Mouse (Mus musculus) spleen, postnatal 14 days (tissue): Measurements from ENCODE around the gene Ppp1r37.

Experiments
- DNase-seq, 2 experiments: peaks; one replicate each; pipeline ENCODE4 v3.0.0; 2021 to 2022; ENCODE audit warnings: low spot score in 2 of 2

Ppp1r37 gene

DNA sequence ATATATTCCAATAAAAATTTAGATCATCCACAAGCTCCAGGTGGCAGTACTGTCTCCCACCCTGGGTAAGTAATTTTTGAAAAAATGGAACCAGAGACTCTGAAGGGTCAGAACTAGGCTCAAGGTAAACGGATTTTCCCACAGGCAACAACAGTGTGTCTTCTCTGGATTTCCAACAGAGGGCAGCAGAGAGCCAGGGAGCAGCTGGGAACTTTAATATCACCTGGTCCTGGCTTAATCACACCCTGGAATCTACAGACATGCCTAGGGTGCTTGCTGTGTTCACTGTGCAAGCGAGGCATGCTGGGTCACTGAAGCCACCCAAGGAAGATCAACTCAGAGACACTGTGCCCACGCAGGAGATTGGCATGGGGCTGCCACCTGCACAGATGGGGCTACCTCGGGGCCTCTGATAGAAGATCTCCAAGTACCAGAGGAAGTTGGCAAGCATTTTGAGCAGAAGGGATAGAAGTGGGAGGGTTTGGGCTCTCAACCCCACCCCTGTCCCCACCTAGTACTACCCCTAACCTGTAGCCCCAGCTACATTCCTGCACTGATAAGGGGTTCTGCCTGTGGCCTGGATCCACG is 59.3 kb downstream of the Ppp1r37 start:
- no peak for DNase-seq

DNA sequence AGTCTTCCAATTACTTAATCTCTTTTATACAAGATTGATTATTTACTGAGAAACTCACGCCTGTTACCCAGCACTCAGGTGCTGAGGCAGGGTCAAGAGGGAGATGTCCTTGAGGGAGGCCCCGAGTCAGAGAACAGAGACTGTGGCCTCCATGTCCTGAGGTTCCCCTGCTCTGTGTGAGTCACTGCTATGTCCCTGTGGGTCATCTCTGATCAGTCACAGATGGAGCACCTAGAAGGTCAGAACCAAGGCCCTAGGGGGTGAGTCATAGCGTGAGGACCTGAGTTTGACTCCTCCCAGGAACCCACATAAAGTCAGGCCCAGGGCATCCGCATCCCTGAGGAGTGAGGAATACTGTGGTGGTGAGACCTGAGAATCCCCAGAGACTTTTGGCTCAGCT is 61.2 kb downstream of the Ppp1r37 start:
- DNase-seq: no peak

DNA sequence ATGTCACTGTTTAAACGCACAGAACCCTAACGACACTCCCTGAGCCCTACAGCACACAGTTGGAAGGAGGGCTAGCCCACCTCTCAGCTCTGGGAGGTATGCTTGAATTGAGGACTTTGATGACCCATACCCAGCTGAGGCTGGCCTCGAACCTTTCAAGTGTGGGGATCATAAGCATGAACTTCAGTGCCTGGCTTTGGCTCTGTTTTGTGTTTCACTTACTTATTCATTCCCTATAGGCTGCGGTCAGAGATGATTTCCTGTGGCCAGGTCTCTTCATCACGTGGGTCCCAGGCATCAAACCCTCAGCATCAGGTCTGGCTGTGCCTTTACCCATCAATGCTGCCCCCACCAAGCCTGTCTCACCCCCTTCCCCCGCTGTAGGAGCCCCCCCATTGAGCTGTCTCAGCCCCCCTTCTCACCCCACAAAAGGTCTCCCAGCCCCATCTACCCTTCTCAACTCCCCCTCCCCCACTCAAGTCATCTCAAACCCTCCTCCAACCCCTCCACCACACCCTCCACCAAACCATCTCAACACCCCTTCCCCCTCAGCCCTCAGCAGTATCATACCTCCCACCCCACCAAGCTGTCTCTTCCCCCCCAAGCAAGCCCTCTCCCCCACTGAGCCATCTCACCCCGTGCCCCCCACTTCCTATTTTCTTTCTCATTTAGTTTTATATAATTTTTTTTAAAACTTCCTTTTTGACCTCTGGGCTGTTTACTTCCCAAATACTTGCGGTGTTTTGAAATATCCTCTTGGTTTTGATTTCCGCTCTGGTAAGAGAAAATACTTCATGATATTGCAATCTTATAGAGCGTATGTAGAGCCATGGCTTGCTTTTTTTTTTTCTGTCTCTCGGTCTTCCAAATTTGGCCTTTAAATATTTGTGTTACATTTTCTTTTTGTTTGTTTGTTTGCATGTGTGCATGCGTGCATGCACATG is 62.2 kb downstream of the Ppp1r37 start:
- DNase-seq: no peak

- DNase-seq: no peak
Observed at GRCm38 (mm10) chr7:19498326-19498725, 64.5 kb downstream of the Ppp1r37 start.

- no peak for DNase-seq
Observed at GRCm38 (mm10) chr7:19496214-19496555, 66.7 kb downstream of the Ppp1r37 start.

- no peak for DNase-seq
Observed at GRCm38 (mm10) chr7:19495521-19496213, 67.2 kb downstream of the Ppp1r37 start.

DNA sequence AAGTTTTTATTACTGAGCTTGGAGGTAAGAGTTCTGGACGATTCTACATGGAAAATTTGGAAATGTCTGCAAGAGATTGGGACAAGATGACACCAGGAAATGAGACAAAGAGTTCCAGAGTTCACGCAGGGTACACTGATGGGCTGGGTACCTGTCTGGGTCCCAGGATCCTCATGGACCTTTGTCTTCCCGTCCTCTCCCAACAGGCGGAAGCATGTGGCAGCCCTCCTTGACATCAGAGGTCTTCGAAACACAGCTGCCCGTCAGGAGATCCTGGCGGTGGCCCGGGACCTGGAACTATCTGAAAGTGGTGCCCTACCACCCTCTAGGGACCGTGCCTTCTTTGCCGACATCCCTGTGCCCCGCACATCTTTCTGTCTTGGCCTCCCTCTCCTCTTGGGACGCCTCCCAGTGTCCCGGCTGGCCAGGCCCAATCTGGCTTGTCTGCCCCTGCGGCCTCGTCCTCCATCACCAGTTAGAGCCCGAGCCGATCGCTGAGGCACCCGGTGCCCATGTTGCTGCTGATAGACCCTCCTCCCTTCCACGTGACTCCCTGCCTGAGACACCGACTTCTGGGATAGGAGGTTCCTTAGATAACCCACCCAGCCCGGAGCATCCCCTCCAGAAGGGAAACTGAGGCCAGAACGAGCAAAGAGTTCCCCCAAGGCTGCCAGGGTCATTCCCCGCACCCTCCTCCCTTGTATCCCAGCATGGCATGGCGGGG is 68.0 kb downstream of the Ppp1r37 start:
- no peak for DNase-seq

GRCm38 (mm10) chr7:19491731-19492130 is 71.1 kb downstream of the Ppp1r37 start:
- DNase-seq: peak in 1 of 2 experiments; percentile 21

DNA sequence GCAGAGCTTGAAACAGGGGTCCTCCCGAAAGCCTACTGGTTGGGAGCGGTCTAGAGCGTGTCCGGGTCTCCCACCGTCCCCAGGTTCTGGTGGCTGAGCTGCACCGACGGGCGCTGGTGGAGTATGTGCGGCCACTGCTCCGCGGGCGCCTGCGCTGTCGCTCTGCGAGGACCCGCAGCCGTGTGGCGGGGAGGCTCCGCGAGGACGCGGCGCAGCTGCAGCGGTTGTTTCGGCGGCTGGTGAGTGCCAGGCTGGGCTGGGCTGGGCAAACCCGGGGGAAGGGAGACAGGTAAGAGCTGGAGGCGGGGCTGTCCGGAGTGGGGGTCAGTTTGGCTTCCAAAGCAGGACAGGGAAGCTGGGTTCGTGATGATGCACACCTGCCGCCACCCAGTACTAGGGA is 73.4 kb downstream of the Ppp1r37 start:
- no peak for DNase-seq

DNA sequence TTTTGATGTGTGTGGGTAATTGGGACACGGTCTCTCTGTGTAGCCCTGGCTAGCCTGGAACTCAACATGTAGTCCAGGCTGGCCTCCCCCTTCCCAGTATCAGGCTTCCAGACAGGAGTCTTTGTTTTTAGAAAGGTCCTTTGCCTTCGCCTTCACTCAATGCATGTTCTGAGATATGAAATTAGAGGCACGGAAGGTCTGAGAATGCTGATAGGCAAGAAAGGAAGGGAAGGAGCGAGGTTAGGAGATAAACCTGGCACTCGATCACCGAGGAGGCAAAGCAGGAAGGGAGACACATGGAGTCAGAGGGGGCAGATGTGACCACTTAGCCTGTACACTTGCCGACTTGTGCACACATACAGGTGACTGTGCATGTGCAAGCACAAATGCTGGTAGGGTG is 76.3 kb downstream of the Ppp1r37 start:
- no peak for DNase-seq

DNA sequence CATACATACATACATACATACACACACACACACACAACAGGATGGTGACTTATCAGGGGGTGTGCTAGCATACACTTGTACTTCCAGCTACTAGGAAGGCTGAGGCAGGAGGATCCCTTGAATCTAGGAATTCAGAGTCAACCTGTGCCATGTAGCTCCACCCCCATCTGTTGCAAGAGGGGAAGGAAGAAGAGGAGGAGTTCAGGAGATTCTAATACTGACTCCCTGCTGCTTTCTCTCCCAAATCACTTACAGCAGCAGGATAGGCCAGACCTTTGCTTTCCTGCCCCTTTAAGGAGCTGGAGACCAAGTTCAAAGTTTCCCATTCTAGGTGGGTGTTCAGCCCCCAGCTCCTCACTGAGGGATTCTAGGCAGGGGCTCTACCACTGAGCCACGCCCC is 77.4 kb downstream of the Ppp1r37 start:
- DNase-seq: no peak

DNA sequence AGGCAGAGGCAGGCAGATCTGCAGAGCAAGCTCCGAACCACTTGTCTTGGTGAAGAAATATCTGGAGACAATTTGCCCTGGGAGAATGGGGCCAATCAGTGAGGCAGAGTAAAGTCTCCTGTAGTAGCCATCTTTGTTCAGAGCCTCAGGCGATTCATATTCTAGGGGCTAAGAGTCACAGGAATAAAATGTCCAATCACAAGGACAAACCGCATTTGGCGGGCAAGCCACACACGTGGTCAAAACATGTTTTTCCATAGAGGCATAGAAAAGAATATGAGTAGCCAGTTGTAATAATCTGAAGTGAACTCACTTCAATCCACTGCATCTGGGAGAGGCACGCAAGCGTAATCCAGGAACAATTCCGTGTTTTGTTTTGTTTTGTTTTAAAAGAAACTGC is 79.6 kb downstream of the Ppp1r37 start:
- no peak for DNase-seq
